Mouse (Mus musculus) intestine, postnatal 0 days (tissue): ENCODE measurements around the gene H2-DMb1. TPM values are rescaled to one million over a fixed set of nuclear protein-coding genes. Genes with fewer than 3 reads are reported as not detected.

Source experiments
- ATAC-seq: fragments of 200-750 bp; cut with Nextera tagmentation; 2 replicates; pipeline ENCODE4 v1.8.0; 2017; ENCODE audit warnings: mild to moderate bottlenecking, moderate TSS enrichment, moderate library complexity
- H3K27ac ChIP-seq: fragments of 300-500 bp; sonication (generic); 2 replicates; pipeline ENCODE4 v1.5.1; 2014; ENCODE audit warnings: mild to moderate bottlenecking, low read depth, low read length, moderate library complexity
- H3K27me3 ChIP-seq: fragments of 300-500 bp; sonication (generic); replicated peaks from 2 replicates; pipeline ENCODE4 v1.6.1; 2014; ENCODE audit warnings: low read length, mixed read lengths; ENCODE audit not compliant: control insufficient read depth, insufficient read depth
- H3K36me3 ChIP-seq: fragments of 300-500 bp; sonication (generic); 2 replicates; pipeline ENCODE4 v1.6.1; 2014; ENCODE audit warnings: mild to moderate bottlenecking, moderate library complexity; ENCODE audit not compliant: control insufficient read depth, insufficient read depth
- H3K4me1 ChIP-seq: fragments of 300-500 bp; sonication (generic); replicated peaks from 2 replicates; pipeline ENCODE4 v1.6.1; 2014; ENCODE audit warnings: antibody characterized with exemption, low read length, mixed read lengths; ENCODE audit not compliant: control insufficient read depth, insufficient read depth
- H3K4me2 ChIP-seq: fragments of 300-500 bp; sonication (generic); replicated peaks from 2 replicates; pipeline ENCODE4 v1.6.1; 2014; ENCODE audit warnings: low read depth, mild to moderate bottlenecking, moderate library complexity
- H3K4me3 ChIP-seq: fragments of 300-500 bp; sonication (generic); 2 replicates; pipeline ENCODE4 v1.5.1; 2014; ENCODE audit warnings: low read depth, low read length
- H3K9ac ChIP-seq: fragments of 300-500 bp; sonication (generic); 2 replicates; pipeline ENCODE4 v1.6.1; 2014; ENCODE audit warnings: mild to moderate bottlenecking, low read depth, low read length
- H3K9me3 ChIP-seq: fragments of 300-500 bp; sonication (generic); 2 replicates; pipeline ENCODE4 v1.6.1; 2016; ENCODE audit warnings: mixed run types; ENCODE audit not compliant: control insufficient read depth
- CTCF ChIP-seq: sonication (generic); IDR thresholded peaks from 2 replicates; pipeline ENCODE4 v1.5.1; 2016; ENCODE audit warnings: low read depth, mild to moderate bottlenecking, control low read depth, antibody characterized with exemption, moderate library complexity
- WGBS: fragments of 180-500 bp; shearing (Covaris S2); extraction: QIAGEN DNeasy Blood & Tissue Kit; methylation state at CpG from one replicate; pipeline ENCODE4 v1.1.7; 2014; 5-methylcytosine and 5-hydroxymethylcytosine counted together
- polyA plus RNA-seq: library from polyadenylated mRNA; unstranded; fragments of >200 nt; fragmentation: Nextera tagmentation; extraction: Ambion mirVana; gene quantifications from 2 replicates; pipeline ENCODE4 v1.2.1, GENCODE M21; 2015

Gene H2-DMb1
- polyA plus RNA-seq, 1 experiment from 2014 or later = 5.1 TPM

- no peak overlapping the region for H3K4me3 ChIP-seq
- TF ChIP-seq CTCF = no peak
- WGBS = 16% methylated on average over 10 of the region's 10 CpGs
- no peaks in the 10 kb centered on the region for H3K4me1 ChIP-seq
- H3K9me3 ChIP-seq = no peaks in the 10 kb centered on the region
- no peak overlapping the region for H3K4me2 ChIP-seq
- H3K27me3 ChIP-seq = 0 out of 2 replicates have a peak, but pooled peaks cover 8% of the 10 kb centered on the region
- H3K36me3 ChIP-seq = no peaks in the 10 kb centered on the region
- no peak for ATAC-seq
- H3K27ac ChIP-seq = no peak overlapping the region
- H3K9ac ChIP-seq = no peak overlapping the region
Observed at GRCm38 (mm10) chr17:34208421-34208820, 55.5 kb downstream of the H2-DMb1 start.

DNA sequence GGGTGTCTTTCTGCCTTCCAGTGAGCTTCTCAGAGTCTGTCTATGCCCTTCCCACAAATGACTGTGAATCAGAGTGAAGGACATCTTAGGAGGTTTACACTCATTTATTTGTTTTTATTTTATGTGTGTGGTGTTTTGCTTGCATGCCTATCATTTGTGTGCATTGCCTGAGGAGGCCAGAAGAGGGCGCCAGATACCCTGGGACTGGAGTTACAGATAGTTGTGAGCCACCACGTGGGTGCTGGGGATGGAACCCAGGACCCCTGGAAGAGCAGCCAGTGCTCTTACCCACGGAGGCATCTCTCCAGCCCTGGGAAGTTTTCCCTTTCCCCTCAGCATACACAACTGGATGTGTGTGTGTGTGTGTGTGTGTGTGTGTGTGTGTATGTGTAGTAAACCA lies 56.8 kb downstream of the H2-DMb1 start:
- no peak for ATAC-seq
- WGBS = 46% methylated on average over 3 of the region's 3 CpGs
- no peaks in the 10 kb centered on the region for H3K36me3 ChIP-seq
- H3K27ac ChIP-seq = no peak overlapping the region
- no peak overlapping the region for H3K4me2 ChIP-seq
- H3K9ac ChIP-seq = no peak overlapping the region
- H3K4me3 ChIP-seq = no peak overlapping the region
- no peaks in the 10 kb centered on the region for H3K9me3 ChIP-seq
- peak; percentile 54 for TF ChIP-seq CTCF
- 0 out of 2 replicates have a peak, but pooled peaks cover 8% of the 10 kb centered on the region for H3K27me3 ChIP-seq
- H3K4me1 ChIP-seq = no peaks in the 10 kb centered on the region

Other genes starting within 250 kb of the H2-DMb1 start
- gene Platr17, start 247.9 kb upstream of the H2-DMb1 start, polyA plus RNA-seq = 0.25 and 0.31 TPM in 2 replicates
- gene Daxx, start 243.7 kb upstream of the H2-DMb1 start, polyA plus RNA-seq = 20.6 and 22.6 TPM in 2 replicates
- gene Tapbp, start 237.2 kb upstream of the H2-DMb1 start, polyA plus RNA-seq = 102 and 110 TPM in 2 replicates
- gene Zbtb22, start 237.2 kb upstream of the H2-DMb1 start, polyA plus RNA-seq = 11.1 and 12.9 TPM in 2 replicates
- 10.8 and 11.6 TPM in 2 replicates for gene Rgl2, start 223.5 kb upstream of the H2-DMb1 start, polyA plus RNA-seq
- 111 and 116 TPM in 2 replicates for gene Pfdn6, start 212.7 kb upstream of the H2-DMb1 start, polyA plus RNA-seq
- 10.6 and 11.2 TPM in 2 replicates for gene Wdr46, start 212.4 kb upstream of the H2-DMb1 start, polyA plus RNA-seq
- 14.0 and 15.0 TPM in 2 replicates for gene B3galt4, start 201.6 kb upstream of the H2-DMb1 start, polyA plus RNA-seq
- 23.5 and 25.5 TPM in 2 replicates for gene Vps52, start 197.3 kb upstream of the H2-DMb1 start, polyA plus RNA-seq
- 1,060 and 1,067 TPM in 2 replicates for gene Rps18, start 197.1 kb upstream of the H2-DMb1 start, polyA plus RNA-seq
- 896 and 933 TPM in 2 replicates for gene H2-K1, start 152.7 kb upstream of the H2-DMb1 start, polyA plus RNA-seq
- gene Ring1, start 128.4 kb upstream of the H2-DMb1 start, polyA plus RNA-seq = 9.1 and 10.1 TPM in 2 replicates
- gene H2-Ke6, start 125.0 kb upstream of the H2-DMb1 start, polyA plus RNA-seq = 59.8 and 67.1 TPM in 2 replicates
- 99.1 and 99.5 TPM in 2 replicates for gene Slc39a7, start 121.4 kb upstream of the H2-DMb1 start, polyA plus RNA-seq
- gene Rxrb, start 121.3 kb upstream of the H2-DMb1 start, polyA plus RNA-seq = 19.5 and 22.1 TPM in 2 replicates
- 0.13 and 0.21 TPM in 2 replicates for gene Col11a2, start 113.6 kb upstream of the H2-DMb1 start, polyA plus RNA-seq
- gene H2-Oa, start 60.7 kb upstream of the H2-DMb1 start, polyA plus RNA-seq = 0.25 and 0.90 TPM in 2 replicates
- gene H2-DMa, start 33.5 kb upstream of the H2-DMb1 start, polyA plus RNA-seq = 15.2 and 16.7 TPM in 2 replicates
- 51.8 and 60.0 TPM in 2 replicates for gene Brd2, start 30.4 kb upstream of the H2-DMb1 start, polyA plus RNA-seq
- gene H2-DMb2, start 9.8 kb upstream of the H2-DMb1 start, polyA plus RNA-seq = 0.97 and 0.98 TPM in 2 replicates
- gene Tap1, start 34.5 kb downstream of the H2-DMb1 start, polyA plus RNA-seq = 14.1 and 15.0 TPM in 2 replicates
- gene Psmb9, start 34.7 kb downstream of the H2-DMb1 start, polyA plus RNA-seq = 36.8 and 37.7 TPM in 2 replicates
- 82.4 and 86.4 TPM in 2 replicates for gene Psmb8, start 44.6 kb downstream of the H2-DMb1 start, polyA plus RNA-seq
- gene Tap2, start 50.5 kb downstream of the H2-DMb1 start, polyA plus RNA-seq = 11.2 and 13.0 TPM in 2 replicates
- gene H2-Ob, start 85.8 kb downstream of the H2-DMb1 start, polyA plus RNA-seq = 0.17 and 0.30 TPM in 2 replicates
- 53.8 and 53.9 TPM in 2 replicates for gene H2-Ab1, start 104.6 kb downstream of the H2-DMb1 start, polyA plus RNA-seq
- 35.8 and 41.2 TPM in 2 replicates for gene H2-Aa, start 134.8 kb downstream of the H2-DMb1 start, polyA plus RNA-seq
- gene H2-Eb1, start 152.8 kb downstream of the H2-DMb1 start, polyA plus RNA-seq = 24.1 and 25.1 TPM in 2 replicates
- gene H2-Eb2, start 172.6 kb downstream of the H2-DMb1 start, polyA plus RNA-seq = not detected in 2 replicates
- 43.0 and 43.4 TPM in 2 replicates for gene Btnl2, start 201.8 kb downstream of the H2-DMb1 start, polyA plus RNA-seq
- 114 and 119 TPM in 2 replicates for gene Btnl1, start 224.1 kb downstream of the H2-DMb1 start, polyA plus RNA-seq
- gene BC051142, start 245.7 kb downstream of the H2-DMb1 start, polyA plus RNA-seq = 1.6 and 1.7 TPM in 2 replicates